Mouse (Mus musculus): ENCODE data around the gene Vmn1r172. TPM values are rescaled to one million over a fixed set of nuclear protein-coding genes. Genes with fewer than 3 reads are reported as not detected.
"Not testable (repeated sequence)": the region's sequence is repeated elsewhere in the genome, so short reads cannot be mapped to it uniquely, and the experiment has no call there.

The Vmn1r172 gene
- not detected in 2 replicates for polyA plus RNA-seq (2015; fragmentation: Nextera tagmentation; extraction: Ambion mirVana)

GRCm38 (mm10) chr7:23658016-23658415 lies at the start of gene Vmn1r172:
Gene Vmn1r172 (plus strand): TSS chr7:23658316.
- H3K9ac ChIP-seq = no peak within 1 kb of the TSS
- H3K4me2 ChIP-seq = no peak within 1 kb of the TSS
- no peaks in the 10 kb centered on the region for H3K4me1 ChIP-seq (replicated peaks)
- no peaks in the 10 kb centered on the region for H3K27me3 ChIP-seq
- 60% methylated on average over 2 of the region's 2 CpGs for WGBS (ENCODE audit: insufficient replicate concordance)
- H3K36me3 ChIP-seq (replicated peaks) = no peaks in the 10 kb centered on the region
- H3K27ac ChIP-seq (replicated peaks) = no peak within 1 kb of the TSS
- ATAC-seq (ENCODE audit: insufficient read depth) = no peak
- H3K4me3 ChIP-seq (replicated peaks) = no peak within 1 kb of the TSS
- H3K9me3 ChIP-seq (replicated peaks) = no peaks in the 10 kb centered on the region

- ATAC-seq (ENCODE audit: insufficient read depth) = no peak
- no peak within 1 kb of the TSS for H3K9ac ChIP-seq
These were observed 27.7 kb upstream of the Vmn1r172 start, which contains the start of gene Vmn1r171 for GRCm38 (mm10) chr7:23630422-23630821. Gene Vmn1r171 (plus strand): TSS chr7:23630722.

GRCm38 (mm10) chr7:23700403-23700802 lies 42.3 kb downstream of the Vmn1r172 start, which contains the start of gene Vmn1r173:
Gene Vmn1r173 (plus strand): TSS chr7:23700703.
- ATAC-seq (ENCODE audit: insufficient read depth); H3K36me3 ChIP-seq (replicated peaks); H3K4me2 ChIP-seq; H3K9me3 ChIP-seq (replicated peaks); H3K4me1 ChIP-seq (replicated peaks); H3K27ac ChIP-seq (replicated peaks); H3K4me3 ChIP-seq (replicated peaks); H3K27me3 ChIP-seq; H3K9ac ChIP-seq: not testable (repeated sequence)
- 28% methylated on average over 1 of the region's 1 CpGs for WGBS (ENCODE audit: insufficient replicate concordance)

More at GRCm38 (mm10) chr7:23630422-23630821, 27.7 kb upstream of the Vmn1r172 start, which contains the start of gene Vmn1r171:
- Histone ChIP-seq H3K9me3 (replicated peaks) (no peaks in the 10 kb centered on the region), H3K27me3 (no peaks in the 10 kb centered on the region), H3K4me2 (no peak within 1 kb of the TSS), H3K36me3 (replicated peaks) (no peaks in the 10 kb centered on the region), H3K27ac (replicated peaks) (no peak within 1 kb of the TSS), H3K4me3 (replicated peaks) (no peak within 1 kb of the TSS), H3K4me1 (replicated peaks) (no peaks in the 10 kb centered on the region)

Other genes starting within 250 kb of the Vmn1r172 start
- not detected in 2 replicates for gene Vmn1r167, start 151.1 kb upstream of the Vmn1r172 start, polyA plus RNA-seq (2015; fragmentation: Nextera tagmentation; extraction: Ambion mirVana)
- not detected in 2 replicates for gene Vmn1r168, start 118.6 kb upstream of the Vmn1r172 start, polyA plus RNA-seq (2015; fragmentation: Nextera tagmentation; extraction: Ambion mirVana)
- not detected in 2 replicates for gene Vmn1r169, start 82.8 kb upstream of the Vmn1r172 start, polyA plus RNA-seq (2015; fragmentation: Nextera tagmentation; extraction: Ambion mirVana)
- not detected in 2 replicates for gene Vmn1r170, start 52.1 kb upstream of the Vmn1r172 start, polyA plus RNA-seq (2015; fragmentation: Nextera tagmentation; extraction: Ambion mirVana)
- gene Vmn1r171, start 27.6 kb upstream of the Vmn1r172 start, polyA plus RNA-seq (2015; fragmentation: Nextera tagmentation; extraction: Ambion mirVana) = not detected in 2 replicates
- gene Vmn1r173, start 42.4 kb downstream of the Vmn1r172 start, polyA plus RNA-seq (2015; fragmentation: Nextera tagmentation; extraction: Ambion mirVana) = not detected in 2 replicates
- not detected in 2 replicates for gene Vmn1r174, start 94.0 kb downstream of the Vmn1r172 start, polyA plus RNA-seq (2015; fragmentation: Nextera tagmentation; extraction: Ambion mirVana)
- gene Vmn1r175, start 152.3 kb downstream of the Vmn1r172 start, polyA plus RNA-seq (2015; fragmentation: Nextera tagmentation; extraction: Ambion mirVana) = not detected in 2 replicates
- not detected in 2 replicates for gene Vmn1r176, start 179.1 kb downstream of the Vmn1r172 start, polyA plus RNA-seq (2015; fragmentation: Nextera tagmentation; extraction: Ambion mirVana)
- not detected in 2 replicates for gene Vmn1r177, start 208.1 kb downstream of the Vmn1r172 start, polyA plus RNA-seq (2015; fragmentation: Nextera tagmentation; extraction: Ambion mirVana)
- not detected in 2 replicates for gene Vmn1r178, start 233.7 kb downstream of the Vmn1r172 start, polyA plus RNA-seq (2015; fragmentation: Nextera tagmentation; extraction: Ambion mirVana)